ENCODE assay signal across 15 mouse cellular contexts in the genomic region with DNA sequence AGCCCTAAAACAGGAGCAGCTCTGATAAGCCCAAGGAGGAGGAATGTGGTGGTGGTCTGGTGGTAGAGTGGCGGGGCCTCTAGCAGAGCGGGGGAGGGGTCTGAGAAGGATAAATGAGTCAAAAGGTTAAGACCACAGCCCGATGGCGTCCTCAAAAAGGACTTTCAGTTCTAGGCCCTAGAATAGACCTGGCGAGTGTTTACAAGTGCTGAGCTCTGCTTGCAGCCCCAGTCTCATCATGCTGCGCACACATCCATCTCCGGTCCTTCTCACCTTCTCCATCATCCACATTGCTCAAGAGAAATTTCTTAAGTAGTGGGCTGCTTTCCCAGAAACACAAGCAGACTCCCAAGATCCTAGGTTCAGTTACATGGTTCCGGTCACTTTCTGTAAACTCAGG. TPM values are rescaled to one million over a fixed set of nuclear protein-coding genes. Genes with fewer than 3 reads are reported as not detected.
A peak's percentile ranks its signal among the peaks of the same experiment; 100 is the strongest.
DNase-seq lines count a peak whose midpoint lies in the region; ATAC-seq lines count a peak whose summit lies in the region.
"Had no signal": no experiment of that assay in that cellular context is flagged by ENCODE, and none has a peak within 500 bp of the region (broad histone marks: within the 10 kb centered on the region; RNA-seq: fewer than 3 reads in every experiment).

No protein-coding gene starts in this region.

- no peaks in the 10 kb centered on the region for H3K27me3 ChIP-seq in intestine, embryonic 16.5 days (replicated peaks; ENCODE audit: control insufficient read depth, insufficient read depth, low read length)
- H3K27me3 ChIP-seq in intestine, embryonic 15.5 days (replicated peaks), result no peaks in the 10 kb centered on the region
- no peaks in the 10 kb centered on the region for H3K27me3 ChIP-seq in embryonic facial prominence, embryonic 13.5 days

- peaks cover 3% of the 10 kb centered on the region; the same call in 1 of the 2 replicates for H3K36me3 ChIP-seq in intestine, embryonic 16.5 days (ENCODE audit: control insufficient read depth, insufficient read depth, low read length)
- H3K36me3 ChIP-seq in intestine, embryonic 15.5 days, result peaks cover 8% of the 10 kb centered on the region; the same call in 1 of the 2 replicates
- H3K36me3 ChIP-seq in embryonic facial prominence, embryonic 13.5 days, result peaks cover 78% of the 10 kb centered on the region

- peaks cover 85% of the 10 kb centered on the region for H3K4me1 ChIP-seq in intestine, embryonic 16.5 days (ENCODE audit: control insufficient read depth, insufficient read depth, low read length)
- peaks cover 72% of the 10 kb centered on the region for H3K4me1 ChIP-seq in intestine, embryonic 15.5 days (replicated peaks)
- peaks cover 71% of the 10 kb centered on the region for H3K4me1 ChIP-seq in embryonic facial prominence, embryonic 13.5 days

- no peaks in the 10 kb centered on the region for H3K9me3 ChIP-seq in intestine, embryonic 16.5 days (ENCODE audit: control insufficient read depth, low read length)
- H3K9me3 ChIP-seq in intestine, embryonic 15.5 days, result no peaks in the 10 kb centered on the region
- H3K9me3 ChIP-seq in embryonic facial prominence, embryonic 13.5 days, result no peaks in the 10 kb centered on the region
- H3K9me3 ChIP-seq: liver, embryonic 12.5 days had no signal

- peak; percentile 69 for DNase-seq in adipocyte (ENCODE audit: low spot score)
- DNase-seq in lung, postnatal 14 days, result peak; percentile 34
- DNase-seq in cerebellum, adult 18-20 months, result no peak
- DNase-seq in frontal cortex, postnatal 25 days (ENCODE audit: low spot score in 2 of 2), result no peak
- DNase-seq: adrenal gland, postnatal 10 days; cerebellum, adult 2 months; heart, postnatal 14 days; kidney, postnatal 14 days; right cerebral cortex, postnatal 14 days; thymus, postnatal 36 days had no signal

- no peak overlapping the region for H3K4me3 ChIP-seq in intestine, embryonic 16.5 days (ENCODE audit: low read length)
- no peak overlapping the region for H3K4me3 ChIP-seq in intestine, embryonic 15.5 days (replicated peaks)
- H3K4me3 ChIP-seq in embryonic facial prominence, embryonic 13.5 days, result no peak overlapping the region
- H3K4me3 ChIP-seq: liver, embryonic 12.5 days; myocyte had no signal

- H3K27ac ChIP-seq in intestine, embryonic 16.5 days (ENCODE audit: low read length), result peak overlapping the region; percentile 85; the same call in 1 of the 2 replicates
- H3K27ac ChIP-seq in intestine, embryonic 15.5 days, result no peak overlapping the region
- H3K27ac ChIP-seq in embryonic facial prominence, embryonic 13.5 days, result peak overlapping the region; percentile 80; the same call in 1 of the 2 replicates

- H3K9ac ChIP-seq in intestine, embryonic 16.5 days (ENCODE audit: low read depth, low read length), result no peak overlapping the region
- no peak overlapping the region for H3K9ac ChIP-seq in intestine, embryonic 15.5 days
- no peak overlapping the region for H3K9ac ChIP-seq in embryonic facial prominence, embryonic 13.5 days
- H3K9ac ChIP-seq: liver, embryonic 12.5 days had no signal

- no peak overlapping the region for H3K4me2 ChIP-seq in intestine, embryonic 16.5 days (ENCODE audit: low read depth, low read length)
- no peak overlapping the region for H3K4me2 ChIP-seq in intestine, embryonic 15.5 days (replicated peaks)
- H3K4me2 ChIP-seq in embryonic facial prominence, embryonic 13.5 days, result no peak overlapping the region
- H3K4me2 ChIP-seq: liver, embryonic 12.5 days had no signal

- ATAC-seq in intestine, embryonic 16.5 days, result no peak
- no peak for ATAC-seq in intestine, embryonic 15.5 days
- ATAC-seq in embryonic facial prominence, embryonic 13.5 days (ENCODE audit: insufficient number of reproducible peaks, insufficient read depth, low FRiP score, low TSS enrichment, low read depth), result no peak
- ATAC-seq: liver, embryonic 12.5 days had no signal

- WGBS in intestine, embryonic 16.5 days, result 55% methylated on average over 8 of the region's 8 CpGs
- 56% methylated on average over 8 of the region's 8 CpGs for WGBS in intestine, embryonic 15.5 days
- 56% methylated on average over 8 of the region's 8 CpGs for WGBS in embryonic facial prominence, embryonic 13.5 days

RNA-seq across cellular contexts. Expression of gene Lrp1, which starts 22.3 kb away (rescaled TPM):
- polyA plus RNA-seq in intestine, embryonic 16.5 days (2015; fragmentation: Nextera tagmentation; extraction: Ambion mirVana), result 64.6 and 67.0 TPM in 2 replicates
- polyA plus RNA-seq in intestine, embryonic 15.5 days (2015; fragmentation: Nextera tagmentation; extraction: Ambion mirVana), result 67.2 and 77.1 TPM in 2 replicates
- polyA plus RNA-seq in embryonic facial prominence, embryonic 13.5 days (2015; fragmentation: Nextera tagmentation; extraction: Ambion mirVana), result 139 and 159 TPM in 2 replicates

RNA-seq across cellular contexts. Expression of gene Stat6, which starts 44.2 kb away (rescaled TPM):
- 46.8 and 49.3 TPM in 2 replicates for polyA plus RNA-seq in intestine, embryonic 16.5 days (2015; fragmentation: Nextera tagmentation; extraction: Ambion mirVana)
- polyA plus RNA-seq in intestine, embryonic 15.5 days (2015; fragmentation: Nextera tagmentation; extraction: Ambion mirVana), result 37.7 and 39.9 TPM in 2 replicates
- polyA plus RNA-seq in embryonic facial prominence, embryonic 13.5 days (2015; fragmentation: Nextera tagmentation; extraction: Ambion mirVana), result 21.1 and 22.0 TPM in 2 replicates

Comparison
In these comparisons a context has a peak if more than half of its experiments do, and no peak if none do; other contexts are left out.
1. DNase-seq: peak in adipocyte (single experiment) and lung, postnatal 14 days (single experiment); none in cerebellum, adult 18-20 months (0 of 2) and frontal cortex, postnatal 25 days (0 of 2).